Mouse (Mus musculus): ENCODE data around the gene Fkbp8.

Gene Fkbp8

GRCm38 (mm10) chr8:70558983-70559382 lies 31.5 kb downstream of the Fkbp8 start:
- peak; percentile 19 for DNase-seq (ENCODE audit: low spot score)

GRCm38 (mm10) chr8:70560096-70560495 lies 32.6 kb downstream of the Fkbp8 start:
- peak; percentile 18 for DNase-seq (ENCODE audit: low spot score)

- no peak for DNase-seq (ENCODE audit: low spot score)
These were observed 33.0 kb downstream of the Fkbp8 start for GRCm38 (mm10) chr8:70560564-70560963.

GRCm38 (mm10) chr8:70561357-70561756 lies 33.8 kb downstream of the Fkbp8 start:
- no peak for DNase-seq (ENCODE audit: low spot score)

- DNase-seq (ENCODE audit: low spot score) = no peak
These were observed 34.4 kb downstream of the Fkbp8 start for GRCm38 (mm10) chr8:70561809-70562535.

- DNase-seq (ENCODE audit: low spot score) = no peak
These were observed 35.3 kb downstream of the Fkbp8 start for GRCm38 (mm10) chr8:70562802-70563201.

- no peak for DNase-seq (ENCODE audit: low spot score)
These were observed 36.4 kb downstream of the Fkbp8 start for GRCm38 (mm10) chr8:70563763-70564387.

GRCm38 (mm10) chr8:70564696-70565235 lies 37.2 kb downstream of the Fkbp8 start:
- DNase-seq (ENCODE audit: low spot score) = no peak

- no peak for DNase-seq (ENCODE audit: low spot score)
These were observed 38.0 kb downstream of the Fkbp8 start for GRCm38 (mm10) chr8:70565561-70565960.

- DNase-seq (ENCODE audit: low spot score) = no peak
These were observed 42.8 kb downstream of the Fkbp8 start for GRCm38 (mm10) chr8:70570360-70570759.

- no peak for DNase-seq (ENCODE audit: low spot score)
These were observed 43.5 kb downstream of the Fkbp8 start for GRCm38 (mm10) chr8:70570990-70571389.

GRCm38 (mm10) chr8:70574302-70574701 lies 46.8 kb downstream of the Fkbp8 start:
- no peak for DNase-seq (ENCODE audit: low spot score)

- no peak for DNase-seq (ENCODE audit: low spot score)
These were observed 47.4 kb downstream of the Fkbp8 start for GRCm38 (mm10) chr8:70574915-70575314.

GRCm38 (mm10) chr8:70577207-70577606 lies 49.7 kb downstream of the Fkbp8 start:
- no peak for DNase-seq (ENCODE audit: low spot score)

- no peak for DNase-seq (ENCODE audit: low spot score)
These were observed 56.2 kb downstream of the Fkbp8 start for GRCm38 (mm10) chr8:70583476-70584387.

GRCm38 (mm10) chr8:70584606-70585257 lies 57.2 kb downstream of the Fkbp8 start:
- DNase-seq (ENCODE audit: low spot score) = no peak
